ENCODE assay signal across 9 mouse cellular contexts in genomic region chr7:145047771-145048480, GRCm38 (mm10).
DNase-seq lines count a peak whose midpoint lies in the region; ATAC-seq and TF ChIP-seq lines count a peak whose summit lies in the region.
"Had no signal": no experiment of that assay in that cellular context is flagged by ENCODE, and none has a peak within 500 bp of the region (broad histone marks: within the 10 kb centered on the region; RNA-seq: fewer than 3 reads in every experiment).

No protein-coding gene starts in this region.

- 26% methylated on average over 7 of the region's 7 CpGs for WGBS in liver, embryonic 13.5 days (ENCODE audit: insufficient replicate concordance)
- WGBS in cerebellum, adult 2 months = 84% methylated on average over 7 of the region's 7 CpGs

- H3K27me3 ChIP-seq in liver, embryonic 13.5 days = no peaks in the 10 kb centered on the region
- no peaks in the 10 kb centered on the region for H3K27me3 ChIP-seq in cerebellum, adult 2 months (ENCODE audit: control insufficient read depth, insufficient read depth, low read length)

- peak; percentile 97 for DNase-seq in heart, adult 11 months
- DNase-seq in heart, postnatal 36 days = no peak
- DNase-seq in brain, adult 2 months (ENCODE audit: low read depth, low spot score) = peak; percentile 34
- DNase-seq in heart, postnatal 10 days = peak; percentile 44 to 49
- DNase-seq in liver, embryonic 13.5 days = no peak
- DNase-seq in cerebellum, adult 2 months = no peak
- no peak for DNase-seq in gastrocnemius, adult 18-20 months (ENCODE audit: low spot score)
- no peak for DNase-seq in frontal cortex, postnatal 25 days (ENCODE audit: low spot score in 2 of 2)

- peaks cover 41% of the 10 kb centered on the region for H3K4me1 ChIP-seq in liver, embryonic 13.5 days (replicated peaks)
- H3K4me1 ChIP-seq in cerebellum, adult 2 months (ENCODE audit: control insufficient read depth, insufficient read depth, low read length) = 0 out of 2 replicates have a peak, but pooled peaks cover 6% of the 10 kb centered on the region

- no peak for ATAC-seq in liver, embryonic 13.5 days (ENCODE audit: low read depth)
- ATAC-seq: inflammation-experienced regulatory T-cells, adult 6 months had no signal

- H3K27ac ChIP-seq in liver, embryonic 13.5 days = 0 out of 2 replicates have a peak overlapping the region, but pooled peaks have one; percentile 29
- no peak overlapping the region for H3K27ac ChIP-seq in cerebellum, adult 2 months (ENCODE audit: insufficient read depth, low read length)

- no peaks in the 10 kb centered on the region for H3K36me3 ChIP-seq in liver, embryonic 13.5 days

- intact Hi-C loops in heart, postnatal 36 days (cut with DNase I) = no loop called here
- intact Hi-C loops in heart, postnatal 10 days (cut with DNase I) = loop anchor here (5.0 kb wide), 1 partner anchor 64 kb away; no protein-coding TSS in a partner anchor

- no peak overlapping the region for H3K4me3 ChIP-seq in liver, embryonic 13.5 days (replicated peaks)
- no peak overlapping the region for H3K4me3 ChIP-seq in cerebellum, adult 2 months (replicated peaks; ENCODE audit: insufficient read depth, low read depth, low read length)

- H3K4me2 ChIP-seq in liver, embryonic 13.5 days = 0 out of 2 replicates have a peak overlapping the region, but pooled peaks have one; percentile 3

- no peak overlapping the region for H3K9ac ChIP-seq in liver, embryonic 13.5 days

- no peak for TF ChIP-seq CTCF in cerebellum, adult 2 months (IDR thresholded peaks at IDR 0.05; ENCODE audit: borderline replicate concordance, insufficient read depth, low read depth, low read length)

- no peak for TF ChIP-seq POLR2A in cerebellum, adult 2 months (IDR thresholded peaks at IDR 0.05; ENCODE audit: borderline replicate concordance, insufficient read depth, low read length)

- no peaks in the 10 kb centered on the region for H3K9me3 ChIP-seq in liver, embryonic 13.5 days (replicated peaks)

Comparison
In these comparisons a context has a peak if more than half of its experiments do, and no peak if none do; other contexts are left out.
1. DNase-seq: peak in heart, adult 11 months (single experiment), brain, adult 2 months (single experiment) and heart, postnatal 10 days (2 of 2); none in heart, postnatal 36 days (0 of 2), liver, embryonic 13.5 days (single experiment), cerebellum, adult 2 months (0 of 2), gastrocnemius, adult 18-20 months (single experiment) and frontal cortex, postnatal 25 days (0 of 2).